Mouse (Mus musculus) layer of hippocampus, adult 9-11 months (tissue): ENCODE measurements around the gene Zfp330.

Experiments used
- DNase-seq: peaks from one replicate; pipeline ENCODE4 v3.0.0; 2022

Gene Zfp330

GRCm38 (mm10) chr8:82774093-82774422 lies at the start of gene Zfp330:
Gene Zfp330, minus strand, starts transcription at chr8:82774160.
- DNase-seq, result peak; percentile 94

- no peak for DNase-seq
Measured at GRCm38 (mm10) chr8:82777945-82778344, 4.0 kb upstream of the Zfp330 start.

- no peak for DNase-seq
Measured at GRCm38 (mm10) chr8:82777406-82777805, 3.4 kb upstream of the Zfp330 start.

DNA sequence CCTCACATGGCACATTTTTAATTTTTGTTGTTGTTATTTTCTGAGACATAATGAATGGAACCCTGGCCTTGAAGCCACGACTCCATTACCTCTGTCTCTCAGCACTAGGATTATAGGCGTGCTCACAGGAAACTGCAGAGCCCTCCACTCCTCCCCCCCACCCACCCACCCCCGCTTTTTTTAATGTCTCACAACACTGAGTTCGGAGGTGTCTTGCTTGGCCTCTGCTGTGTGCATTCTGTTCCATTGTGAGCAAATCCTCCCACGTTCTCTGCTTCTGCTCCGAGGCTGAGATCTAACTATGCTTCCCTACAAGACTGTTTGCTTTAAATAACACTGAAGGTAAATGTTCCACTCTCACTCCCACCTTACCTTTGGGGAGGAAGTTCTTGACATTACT lies 522 bp upstream of the Zfp330 start:
- peak; percentile 17 for DNase-seq

GRCm38 (mm10) chr8:82773332-82774092 lies 448 bp downstream of the Zfp330 start:
- peak; percentile 9 for DNase-seq

DNA sequence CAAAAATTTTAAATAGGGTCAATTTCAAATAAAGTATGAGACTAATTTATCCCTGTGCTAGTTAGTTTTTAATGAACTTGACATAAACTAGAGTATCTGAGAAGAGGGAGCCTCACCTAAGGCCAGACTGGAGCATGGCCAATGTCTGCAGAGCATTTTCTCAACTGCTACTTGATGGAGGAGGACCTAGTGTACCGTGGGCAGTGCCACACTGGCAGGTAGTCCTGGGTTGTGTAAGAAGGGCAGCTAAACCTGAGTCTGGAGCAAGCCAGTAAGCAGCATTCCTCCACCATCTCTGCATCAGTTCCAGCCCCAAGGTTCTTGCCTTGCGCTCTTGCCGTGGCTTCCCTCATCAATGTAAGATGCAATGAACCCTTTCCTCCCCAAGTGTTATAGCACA lies 3.1 kb downstream of the Zfp330 start:
- no peak for DNase-seq

DNA sequence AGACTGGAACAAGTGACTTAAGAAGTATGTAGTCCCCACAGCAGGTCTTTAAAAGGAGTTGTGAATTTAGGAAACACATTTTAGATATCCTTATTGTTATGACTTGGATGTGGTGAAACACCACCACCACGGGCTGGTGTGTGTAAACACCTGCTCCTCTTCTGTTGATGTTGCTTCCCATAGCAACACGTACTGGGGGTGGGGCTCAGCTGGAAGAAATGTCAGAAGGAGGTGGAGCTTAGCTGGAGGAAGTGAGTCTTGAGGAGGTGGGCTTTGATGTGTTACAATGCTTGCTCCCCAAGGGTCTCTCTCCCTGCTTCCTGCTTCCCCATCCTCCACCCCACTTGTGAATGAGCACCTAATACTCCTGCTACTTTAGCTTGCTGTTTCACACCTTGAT lies 14.9 kb downstream of the Zfp330 start:
- no peak for DNase-seq

- no peak for DNase-seq
Measured at GRCm38 (mm10) chr8:82754946-82755345, 19.0 kb downstream of the Zfp330 start.

- no peak for DNase-seq
Measured at GRCm38 (mm10) chr8:82746617-82747016, 27.3 kb downstream of the Zfp330 start.

- peak; percentile 17 for DNase-seq
Measured at GRCm38 (mm10) chr8:82743905-82744904, 29.8 kb downstream of the Zfp330 start.
